Mouse (Mus musculus) liver, embryonic 14.5 days (tissue): ENCODE data around the gene Farp2. TPM values are rescaled to one million over a fixed set of nuclear protein-coding genes. Genes with fewer than 3 reads are reported as not detected.

Experiments
- ATAC-seq: fragments of 200-750 bp; cut with Nextera tagmentation; 2 replicates; pipeline ENCODE4 v1.8.0; 2017; ENCODE audit warnings: moderate number of reproducible peaks, mild to moderate bottlenecking, moderate library complexity; ENCODE audit not compliant: insufficient read depth
- DNase-seq, 3 experiments: peaks; one replicate each; pipeline ENCODE4 v3.0.0-alpha.2; 2012 to 2013; ENCODE audit warnings: low read depth in 3 of 3, low spot score in 3 of 3
- H3K27ac ChIP-seq: fragments of 300-500 bp; sonication (generic); 2 replicates; pipeline ENCODE4 v1.5.1; 2014; ENCODE audit warnings: moderate library complexity, mild to moderate bottlenecking, control low read depth, inconsistent platforms
- H3K27me3 ChIP-seq: fragments of 300-500 bp; sonication (generic); 2 replicates; pipeline ENCODE4 v1.6.1; 2014; ENCODE audit warnings: mild to moderate bottlenecking, low read length, moderate library complexity; ENCODE audit not compliant: control insufficient read depth, insufficient read depth
- H3K36me3 ChIP-seq: fragments of 300-500 bp; sonication (generic); replicated peaks from 2 replicates; pipeline ENCODE4 v1.6.1; 2014; ENCODE audit warnings: low read depth; ENCODE audit not compliant: control insufficient read depth, insufficient read depth
- H3K4me1 ChIP-seq, 2 experiments: fragments of 200-500 bp in 1 of 2; fragments of 300-500 bp in 1 of 2; sonication (generic) in 1 of 2; replicated peaks; 2 replicates each; pipeline ENCODE4 v1.6.1; 2012 to 2014; ENCODE audit warnings: antibody characterized with exemption in 1 of 2, inconsistent platforms in 1 of 2, low read length in 1 of 2; ENCODE audit not compliant: control insufficient read depth in 2 of 2, insufficient read depth in 2 of 2
- H3K4me2 ChIP-seq: fragments of 300-500 bp; sonication (generic); 2 replicates; pipeline ENCODE4 v1.6.1; 2014; ENCODE audit warnings: low read depth, mild to moderate bottlenecking, control low read depth, moderate library complexity
- H3K4me3 ChIP-seq, 2 experiments: fragments of 200-500 bp in 1 of 2; fragments of 300-500 bp in 1 of 2; sonication (generic) in 1 of 2; 2 replicates each; pipeline ENCODE4 v1.5.1; 2012 to 2014; ENCODE audit warnings: low read depth in 2 of 2, low read length in 2 of 2, mild to moderate bottlenecking in 2 of 2, control low read depth in 1 of 2, inconsistent platforms in 1 of 2, moderate library complexity in 1 of 2; ENCODE audit not compliant: insufficient read depth in 1 of 2
- H3K9ac ChIP-seq: fragments of 300-500 bp; sonication (generic); replicated peaks from 2 replicates; pipeline ENCODE4 v1.6.1; 2014; ENCODE audit warnings: mild to moderate bottlenecking, control low read depth, moderate library complexity
- H3K9me3 ChIP-seq: fragments of 300-500 bp; sonication (generic); 2 replicates; pipeline ENCODE4 v1.6.1; 2016; ENCODE audit warnings: low read length, mixed read lengths; ENCODE audit not compliant: control insufficient read depth
- CTCF ChIP-seq: IDR thresholded peaks from 2 replicates; pipeline ENCODE4 v1.5.1; 2016; ENCODE audit warnings: antibody characterized with exemption, low read depth, control low read depth
- EP300 ChIP-seq: IDR thresholded peaks from 2 replicates; pipeline ENCODE4 v1.6.1; 2016; ENCODE audit warnings: antibody characterized with exemption, low read depth
- WGBS: fragments of 180-500 bp; shearing (Covaris S2); extraction: QIAGEN DNeasy Blood & Tissue Kit; methylation state at CpG from one replicate; pipeline ENCODE4 v1.1.7; 2014; ENCODE audit not compliant: insufficient replicate concordance; 5-methylcytosine and 5-hydroxymethylcytosine counted together
- polyA plus RNA-seq, 2 experiments: library from polyadenylated mRNA; depleted of rRNA in 1 of 2; stranded (reverse) in 1 of 2; unstranded in 1 of 2; fragments of >200 nt; fragmentation: Nextera tagmentation in 1 of 2; extraction: Ambion mirVana in 1 of 2; gene quantifications; 2 replicates each; pipeline versions ENCODE4 v1.2.1 to v1.2.3; 2012 to 2014

Gene Farp2
- polyA plus RNA-seq, 2 experiments = 0.61 to 1.2 TPM

- WGBS = 64% methylated on average over 1 of the region's 1 CpGs
- Histone ChIP-seq H3K4me3 (no peak overlapping the region), H3K27ac (no peak overlapping the region), H3K36me3 (no peaks in the 10 kb centered on the region), H3K9me3 (no peaks in the 10 kb centered on the region), H3K27me3 (no peaks in the 10 kb centered on the region), H3K4me2 (no peak overlapping the region), H3K9ac (no peak overlapping the region), H3K4me1 (no peaks in the 10 kb centered on the region)
- ATAC-seq = no peak
- no peak for DNase-seq
- TF ChIP-seq CTCF (no peak), EP300 (no peak)
Measured at GRCm38 (mm10) chr1:93547286-93547685, 35.4 kb downstream of the Farp2 start.

DNA sequence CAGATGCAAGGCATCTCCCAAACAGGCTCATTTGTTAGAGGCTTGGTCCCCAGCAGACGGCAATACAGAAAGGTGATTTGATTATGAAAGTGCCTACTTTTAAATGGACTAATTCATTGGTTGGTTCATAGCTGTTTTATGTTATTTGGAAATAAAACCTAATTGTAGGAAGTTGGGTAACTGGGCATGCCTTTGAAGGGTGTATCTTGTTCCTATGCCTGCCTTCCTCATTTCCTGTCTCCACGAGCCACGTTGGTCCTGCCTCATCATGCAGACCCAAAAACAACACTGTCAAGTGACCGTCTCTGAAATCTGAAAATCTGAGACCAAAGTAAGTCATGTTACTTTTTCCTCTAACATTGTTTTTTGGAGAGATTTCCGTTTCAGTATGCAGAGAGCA is 39.5 kb downstream of the Farp2 start:
- no peak for DNase-seq
- no peak for ATAC-seq
- Histone ChIP-seq H3K4me2 (no peak overlapping the region), H3K27me3 (no peaks in the 10 kb centered on the region), H3K4me3 (no peak overlapping the region), H3K9ac (no peak overlapping the region), H3K27ac (no peak overlapping the region), H3K36me3 (no peaks in the 10 kb centered on the region), H3K9me3 (no peaks in the 10 kb centered on the region), H3K4me1 (no peaks in the 10 kb centered on the region)
- 35% methylated on average over 5 of the region's 5 CpGs for WGBS
- TF ChIP-seq EP300 = no peak
- TF ChIP-seq CTCF = no peak

- Histone ChIP-seq H3K27ac (no peak overlapping the region), H3K9ac (no peak overlapping the region), H3K4me1 (0 out of 4 replicates have a peak, but pooled peaks cover 0 to 7% of the 10 kb centered on the region in 2 experiments), H3K4me3 (no peak overlapping the region), H3K36me3 (no peaks in the 10 kb centered on the region), H3K27me3 (no peaks in the 10 kb centered on the region), H3K9me3 (no peaks in the 10 kb centered on the region), H3K4me2 (no peak overlapping the region)
- 77% methylated on average over 7 of the region's 7 CpGs for WGBS
- DNase-seq (no peak), ATAC-seq (no peak)
- TF ChIP-seq EP300 (no peak), CTCF (no peak)
Measured at GRCm38 (mm10) chr1:93563224-93563623, 51.3 kb downstream of the Farp2 start.

GRCm38 (mm10) chr1:93563649-93564048 is 51.8 kb downstream of the Farp2 start:
- no peak for ATAC-seq

GRCm38 (mm10) chr1:93564781-93565180 is 52.9 kb downstream of the Farp2 start:
- TF ChIP-seq EP300 (no peak), CTCF (no peak)
- DNase-seq (no peak), ATAC-seq (no peak)
- Histone ChIP-seq H3K27ac (no peak overlapping the region), H3K9me3 (no peaks in the 10 kb centered on the region), H3K4me2 (no peak overlapping the region), H3K9ac (no peak overlapping the region), H3K27me3 (no peaks in the 10 kb centered on the region), H3K4me3 (no peak overlapping the region), H3K4me1 (0 out of 4 replicates have a peak, but pooled peaks cover 0 to 7% of the 10 kb centered on the region in 2 experiments), H3K36me3 (no peaks in the 10 kb centered on the region)
- 58% methylated on average over 3 of the region's 3 CpGs for WGBS

More at GRCm38 (mm10) chr1:93563649-93564048, 51.8 kb downstream of the Farp2 start:
- Histone ChIP-seq H3K9ac (no peak overlapping the region), H3K27ac (no peak overlapping the region), H3K4me3 (no peak overlapping the region), H3K27me3 (no peaks in the 10 kb centered on the region), H3K4me2 (no peak overlapping the region), H3K4me1 (0 out of 4 replicates have a peak, but pooled peaks cover 0 to 7% of the 10 kb centered on the region in 2 experiments), H3K9me3 (no peaks in the 10 kb centered on the region), H3K36me3 (no peaks in the 10 kb centered on the region)
- 68% methylated on average over 1 of the region's 1 CpGs for WGBS
- DNase-seq = no peak
- TF ChIP-seq EP300 = no peak
